Mouse (Mus musculus) small intestine, adult 2 months (tissue): ENCODE data around the gene Pon3.

Source experiments
- CTCF ChIP-seq: fragments of 200-500 bp; IDR thresholded peaks from 2 replicates; pipeline ENCODE4 v1.5.1; 2012; ENCODE audit warnings: low read depth, mild to moderate bottlenecking, control low read depth, inconsistent platforms, low read length, moderate library complexity, mixed read lengths; ENCODE audit not compliant: insufficient replicate concordance, insufficient read length; ENCODE audit errors: extremely low read depth
- POLR2A ChIP-seq: fragments of 200-500 bp; IDR thresholded peaks from 2 replicates; pipeline ENCODE4 v1.6.1; 2012; ENCODE audit warnings: low read depth, mild to moderate bottlenecking, control low read depth, inconsistent platforms, low read length, moderate library complexity

GRCm38 (mm10) chr6:5294659-5295449 lies 38.8 kb upstream of the Pon3 start:
- no peak for TF ChIP-seq POLR2A
- no peak for TF ChIP-seq CTCF
